Mouse (Mus musculus) cerebellum, adult 18-20 months (tissue): Measurements from ENCODE around the gene Hprt.

Source experiments
- DNase-seq, 2 experiments: peaks; one replicate each; pipeline ENCODE4 v3.0.0; 2021

Hprt gene

DNA sequence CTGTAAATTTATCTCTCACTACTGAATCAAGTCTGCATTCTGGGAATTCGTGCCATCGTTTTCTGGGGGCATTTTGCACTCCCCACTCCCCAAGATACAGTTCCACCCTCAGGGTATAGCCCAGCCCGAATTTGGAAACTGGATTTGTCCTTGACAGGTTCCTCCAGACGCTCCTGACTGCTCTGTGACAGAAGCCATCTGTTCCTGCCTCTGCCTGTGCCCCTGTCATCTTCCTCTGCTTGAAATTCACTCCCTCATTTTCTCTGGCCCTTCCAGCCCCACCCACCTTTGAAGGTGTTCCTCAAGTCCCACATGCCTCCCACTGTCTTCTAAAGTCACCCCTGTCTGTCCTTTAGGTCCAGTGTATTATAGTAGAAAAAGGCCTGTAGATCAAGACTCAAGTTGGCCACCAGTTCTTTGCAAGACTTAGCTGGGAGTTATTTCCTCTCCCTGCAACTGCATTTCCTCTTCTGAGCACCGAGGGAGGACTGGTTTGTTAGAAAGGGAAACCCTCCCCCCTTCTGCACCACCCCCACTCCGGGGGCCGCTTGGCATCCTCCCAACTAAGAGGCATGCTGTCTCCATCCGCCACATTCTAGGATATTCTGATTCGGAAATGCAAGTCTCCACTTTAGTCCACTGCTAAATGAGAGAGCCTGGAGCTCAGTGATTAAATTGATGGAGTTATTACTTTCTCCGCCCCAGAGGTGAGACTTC is 57.4 kb downstream of the Hprt start:
- no peak for DNase-seq

DNA sequence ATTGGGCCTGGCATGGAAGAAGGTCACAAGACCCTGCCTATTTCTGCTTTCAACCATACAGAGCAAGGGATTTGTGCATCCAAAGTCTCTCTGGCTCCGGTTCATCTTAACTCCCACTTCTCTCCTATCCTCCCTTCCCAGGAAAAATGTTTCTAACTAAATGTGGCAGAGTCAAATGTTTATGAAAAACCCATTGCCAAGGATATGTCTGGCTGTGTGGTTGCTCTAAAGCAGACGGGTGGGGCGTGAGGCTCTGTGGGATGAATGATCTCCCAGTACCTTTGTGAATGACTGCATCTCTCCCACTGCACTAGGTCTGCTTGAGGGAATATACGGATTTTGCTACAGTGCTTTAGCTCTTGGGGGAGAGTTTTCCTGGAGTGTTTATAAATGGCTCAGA is 58.1 kb downstream of the Hprt start:
- DNase-seq, result no peak

DNA sequence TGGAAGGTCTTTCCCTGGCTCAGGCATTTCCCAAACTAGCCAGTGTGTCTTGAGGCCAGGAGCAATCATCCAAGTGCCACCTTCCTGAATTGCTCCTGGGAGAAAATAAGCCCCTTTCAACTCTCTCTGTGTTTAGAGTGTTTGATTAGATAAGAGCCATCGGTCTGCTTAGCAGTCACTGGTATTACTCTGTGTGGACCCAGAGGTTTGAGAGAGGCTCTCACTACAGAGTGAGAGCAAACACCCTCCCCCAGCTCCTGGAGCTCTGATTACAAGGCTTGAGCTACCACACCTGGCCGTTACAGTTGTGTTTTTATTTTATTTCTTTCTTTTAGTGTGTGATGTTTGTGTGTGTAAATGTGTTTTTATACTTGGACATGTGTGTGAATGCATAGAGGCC is 59.0 kb downstream of the Hprt start:
- no peak for DNase-seq

GRCm38 (mm10) chrX:53049196-53049595 is 61.3 kb downstream of the Hprt start:
- DNase-seq, result no peak

DNA sequence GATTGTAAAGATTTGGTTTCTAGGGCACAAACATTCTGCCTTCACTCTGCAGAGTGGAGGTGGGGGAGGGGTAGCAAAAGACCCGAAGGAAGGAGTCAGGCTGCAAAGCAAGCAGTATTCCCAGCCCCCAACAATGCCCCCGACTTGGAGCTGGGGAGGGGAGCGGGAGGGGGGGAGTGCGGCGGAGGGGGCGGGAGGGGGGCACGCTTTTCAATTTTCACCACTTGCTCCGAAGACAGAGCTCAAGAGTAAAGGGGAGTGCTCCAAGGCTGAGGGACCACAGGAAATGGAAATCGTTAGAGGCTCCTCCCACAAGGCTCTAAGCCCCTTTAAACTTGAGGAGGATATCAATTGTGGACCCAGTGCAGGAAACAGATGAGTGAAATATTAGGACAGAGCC is 62.4 kb downstream of the Hprt start:
- DNase-seq, result no peak

- DNase-seq, result no peak
Measured at GRCm38 (mm10) chrX:53052652-53053500, 64.9 kb downstream of the Hprt start.

- DNase-seq, result no peak
Measured at GRCm38 (mm10) chrX:53053885-53054284, 65.9 kb downstream of the Hprt start.

- DNase-seq, result no peak
Measured at GRCm38 (mm10) chrX:53055771-53056170, 67.8 kb downstream of the Hprt start.

DNA sequence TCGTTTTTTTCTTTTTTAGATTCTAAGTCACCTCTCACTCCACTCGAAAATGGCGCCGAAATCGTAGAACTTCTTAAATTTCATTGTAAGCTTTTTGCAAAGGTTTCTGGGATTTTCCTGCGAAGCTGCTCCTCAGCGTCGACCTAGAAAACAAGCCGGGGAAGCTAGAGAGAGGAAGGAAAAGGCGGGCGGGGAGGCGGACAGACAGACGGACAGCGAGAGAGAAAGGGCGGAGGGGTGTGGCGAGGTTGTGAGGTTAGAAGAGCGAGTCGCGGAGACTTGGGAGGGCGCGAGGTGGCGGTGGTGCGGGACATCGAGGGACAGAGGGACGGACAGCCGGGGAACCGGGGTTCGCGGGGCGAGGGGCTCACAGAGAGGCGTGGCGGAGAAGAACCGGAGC is 68.7 kb downstream of the Hprt start:
- no peak for DNase-seq

DNA sequence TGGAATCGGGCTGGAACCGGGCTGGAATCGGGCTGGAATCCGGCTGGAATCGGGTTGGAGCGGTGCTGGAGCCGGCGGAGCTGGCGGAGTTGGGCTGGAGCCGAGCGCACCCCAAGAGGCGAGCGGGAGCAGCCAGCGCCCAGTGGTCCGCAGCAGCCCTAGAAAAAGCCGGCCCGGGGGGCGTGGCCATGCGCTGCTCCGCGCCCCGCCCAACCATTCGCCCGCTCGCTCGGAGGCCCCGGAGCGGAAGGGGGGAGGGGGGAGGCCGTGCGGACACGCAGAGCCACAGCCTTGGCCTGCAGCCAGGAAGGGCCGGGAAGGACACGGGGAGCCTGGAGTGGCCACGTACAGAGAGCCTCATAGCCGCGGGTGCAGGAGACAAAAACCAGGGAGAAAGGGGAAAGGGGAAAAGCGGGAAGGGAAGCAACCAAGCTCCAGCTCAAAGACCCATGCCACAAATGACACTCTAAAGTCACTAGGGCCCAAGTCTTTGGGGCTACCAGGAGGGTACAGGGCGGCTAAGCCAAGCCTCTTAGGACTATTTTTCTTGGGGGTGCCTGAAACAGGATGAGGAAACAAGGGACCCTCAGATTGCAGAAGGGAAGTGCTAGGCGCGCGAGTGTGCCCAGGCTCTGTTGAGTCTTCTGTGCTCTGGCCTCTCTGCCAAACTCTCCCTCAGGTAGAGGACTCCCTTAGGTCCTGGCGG is 69.3 kb downstream of the Hprt start:
- DNase-seq, result peak; percentile 13 to 48

DNA sequence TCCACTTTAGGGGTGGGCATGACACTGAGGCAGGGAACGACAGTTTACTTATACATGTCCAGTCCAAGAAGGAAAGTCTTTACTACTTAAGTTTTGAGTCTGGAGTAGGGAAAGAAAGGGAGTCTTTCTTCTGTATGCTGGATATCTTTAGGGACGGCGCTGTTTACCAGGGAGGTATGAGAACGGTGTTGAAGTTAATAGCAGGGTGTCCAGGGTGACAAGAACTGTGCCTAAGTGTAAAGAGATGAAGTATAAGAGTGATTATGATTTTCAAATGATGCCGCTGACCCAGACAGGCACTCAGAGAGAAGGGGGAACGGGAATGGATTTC is 69.8 kb downstream of the Hprt start:
- no peak for DNase-seq

DNA sequence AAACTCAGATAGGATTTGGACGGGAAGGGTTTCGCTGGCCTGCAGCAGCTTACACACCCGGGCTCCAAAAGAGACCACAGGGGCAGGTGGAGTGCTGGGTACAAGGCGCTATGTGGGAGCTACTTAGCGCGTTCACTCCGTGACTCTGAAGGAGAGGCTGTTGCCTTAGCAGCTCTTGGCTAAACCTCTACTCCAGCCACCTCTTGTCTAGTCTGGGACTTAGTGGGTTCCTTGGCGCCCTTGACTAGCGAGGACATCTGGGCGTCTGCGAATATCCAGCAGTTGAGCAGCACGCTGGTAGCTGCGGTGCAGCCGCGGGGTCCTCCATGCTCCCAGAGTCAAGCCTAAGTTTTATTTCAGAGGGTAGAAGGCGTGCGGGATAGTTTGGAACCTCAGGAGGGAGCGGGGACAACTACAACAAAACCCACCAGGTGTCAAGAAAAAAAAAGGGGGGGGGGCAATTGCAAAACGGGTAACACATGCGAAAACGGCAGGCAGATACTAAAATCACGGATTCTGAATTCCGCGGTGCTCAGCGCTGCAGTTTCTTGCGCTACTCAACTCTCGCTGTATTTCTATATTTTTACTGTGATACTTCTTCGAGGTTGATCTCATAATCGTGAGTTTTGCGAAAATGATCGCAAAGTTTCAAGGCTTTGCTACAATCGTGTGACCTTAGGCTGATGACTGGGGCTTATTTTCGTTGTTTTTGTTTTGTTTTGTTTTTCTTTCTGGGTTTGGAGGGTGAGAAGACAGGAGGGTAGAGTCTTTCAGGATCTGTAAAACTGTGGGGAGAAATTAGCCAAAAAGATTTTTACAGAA is 70.7 kb downstream of the Hprt start:
- peak in 1 of 2 experiments; percentile 3 for DNase-seq

DNA sequence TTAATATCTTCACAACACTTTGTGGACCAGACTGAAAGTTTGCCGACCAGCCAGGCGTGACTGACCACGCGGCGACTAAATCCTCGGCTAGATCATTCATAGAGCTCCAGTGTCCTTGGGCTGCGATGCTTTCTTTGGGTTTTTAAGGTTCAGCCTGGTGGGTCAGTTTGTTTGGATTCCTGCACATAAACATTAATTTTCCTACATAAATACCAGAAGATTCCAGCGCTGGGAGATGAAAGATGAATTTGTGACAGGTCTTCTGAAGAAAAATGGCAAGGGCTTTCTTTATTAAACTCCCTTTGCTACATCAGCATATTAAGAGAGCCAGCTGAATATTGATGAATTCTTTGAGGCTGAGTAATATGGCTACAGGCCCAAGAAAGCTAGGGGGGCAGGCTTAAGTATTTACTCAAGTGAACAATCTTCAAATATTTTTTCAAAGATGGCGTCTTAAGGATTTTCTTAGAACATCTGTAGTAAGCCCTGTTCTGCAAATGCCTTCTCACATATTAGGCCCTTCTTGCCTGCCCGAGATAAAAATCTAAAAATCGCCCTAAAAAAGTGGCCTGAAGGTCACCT is 71.6 kb downstream of the Hprt start:
- DNase-seq, result no peak

DNA sequence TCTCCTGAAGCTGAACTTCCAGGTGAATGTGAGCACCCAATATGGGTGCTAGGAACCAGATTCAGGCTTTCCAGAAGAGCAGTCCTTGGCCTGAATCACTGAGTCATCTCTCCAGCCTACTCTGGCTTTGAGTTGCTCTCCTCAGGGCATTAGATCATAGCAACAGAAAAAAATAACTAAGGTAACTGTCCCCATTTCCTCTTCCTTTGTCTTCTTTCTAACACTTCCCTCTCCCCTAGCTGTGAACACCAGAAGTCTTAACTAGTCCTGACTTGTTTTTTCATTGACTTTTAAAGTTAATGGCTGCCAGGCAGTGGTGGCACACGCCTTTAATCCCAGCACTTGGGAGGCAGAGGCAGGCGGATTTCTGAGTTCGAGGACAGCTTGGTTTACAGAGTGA is 76.5 kb downstream of the Hprt start:
- DNase-seq, result no peak
